Mouse (Mus musculus): Measurements from ENCODE around the gene Arntl2.
"Not testable (repeated sequence)": the region's sequence is repeated elsewhere in the genome, so short reads cannot be mapped to it uniquely, and the experiment has no call there.

Arntl2 gene

DNA sequence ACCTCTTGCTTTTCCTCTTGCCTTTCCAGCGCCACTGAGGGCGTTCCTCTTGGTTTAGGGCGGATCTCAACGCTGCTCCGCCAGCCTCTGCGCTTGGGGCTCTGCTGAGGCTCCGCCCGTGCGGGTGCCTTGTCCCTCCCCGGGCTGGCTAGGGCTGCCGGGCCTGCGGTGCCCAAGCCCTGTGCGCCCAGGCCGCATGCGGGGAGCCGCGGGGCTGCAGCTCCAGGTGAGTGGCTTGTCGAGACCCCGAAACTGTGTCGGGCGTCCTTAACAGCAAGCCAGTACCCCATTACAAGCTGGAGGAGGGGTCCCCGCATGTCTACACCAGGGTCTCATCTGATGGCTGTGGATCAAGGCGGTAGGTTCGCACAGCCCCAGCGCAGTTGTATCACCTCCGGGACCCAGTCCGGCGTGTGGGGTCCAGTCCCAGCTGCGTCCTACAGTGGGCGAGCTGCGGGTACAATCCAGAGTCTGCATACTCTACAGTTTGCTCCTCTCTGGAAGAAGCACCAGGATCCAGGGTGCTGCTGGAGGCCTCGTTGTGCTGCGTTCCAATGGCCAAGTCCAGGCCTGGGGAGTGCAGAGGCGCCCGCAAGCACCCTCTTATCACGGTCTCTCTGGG, at the start of gene Arntl2:
Gene Arntl2, plus strand, starts transcription at position 132 of the 622 bp plus-strand sequence.
- DNase-seq = peak; percentile 73

DNA sequence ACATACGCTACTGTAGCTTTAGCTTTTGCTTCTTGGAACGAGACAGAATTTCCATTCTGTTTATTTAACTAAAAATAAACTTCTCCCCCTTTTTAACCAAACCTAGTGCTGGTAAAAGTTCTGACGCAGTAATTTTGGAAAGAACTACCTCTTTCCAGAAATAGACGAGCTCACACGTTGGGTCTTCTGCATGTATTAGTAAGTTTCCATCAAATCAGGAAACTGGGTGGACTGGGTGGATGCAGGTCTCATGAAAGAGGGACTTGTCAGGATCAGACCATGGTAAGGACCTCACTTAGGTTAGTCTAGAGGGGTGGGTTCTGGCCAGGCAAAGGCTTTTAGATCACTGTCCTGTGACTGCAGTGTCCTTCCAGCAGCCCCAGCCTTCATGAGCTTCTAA, 49.3 kb upstream of the Arntl2 start:
- no peak for DNase-seq

DNA sequence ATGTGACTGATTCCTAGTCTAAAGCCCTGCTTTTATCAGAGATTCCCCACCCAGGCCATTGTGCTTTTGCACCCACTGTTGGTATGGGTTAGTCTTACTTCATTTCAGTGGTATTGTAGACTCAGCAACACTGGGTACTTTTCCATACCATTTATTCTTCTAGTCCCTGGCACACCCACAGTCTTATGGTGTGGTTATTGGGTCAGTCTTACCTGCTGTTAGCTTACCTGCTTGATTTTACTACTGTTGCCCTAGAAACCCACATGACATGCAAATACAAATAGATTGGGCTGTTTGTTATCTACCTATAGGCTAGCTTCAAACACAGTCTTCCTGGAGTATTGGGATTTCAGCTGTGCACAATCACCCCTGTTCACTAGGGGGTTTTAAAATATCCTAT, 48.8 kb upstream of the Arntl2 start:
- DNase-seq = no peak

DNA sequence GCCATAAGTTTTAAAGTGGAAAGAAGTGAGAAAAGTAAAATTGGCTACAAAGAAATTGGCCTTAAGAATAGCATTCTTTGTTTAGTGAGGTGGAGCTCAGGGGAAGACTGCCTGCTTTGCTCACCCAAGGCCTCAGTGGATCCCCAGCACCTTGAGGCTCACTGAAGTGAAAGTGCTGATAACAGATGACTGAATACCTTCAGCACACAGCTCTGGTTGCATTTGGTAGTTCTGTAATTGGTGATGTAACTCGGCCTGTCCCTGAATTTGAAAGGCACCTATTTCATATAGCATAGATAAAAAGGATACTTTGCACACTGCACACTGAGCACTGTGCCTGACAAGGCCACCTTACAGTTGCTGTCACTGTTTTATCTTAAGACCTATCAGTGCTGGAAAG, 47.6 kb upstream of the Arntl2 start:
- no peak for DNase-seq

DNA sequence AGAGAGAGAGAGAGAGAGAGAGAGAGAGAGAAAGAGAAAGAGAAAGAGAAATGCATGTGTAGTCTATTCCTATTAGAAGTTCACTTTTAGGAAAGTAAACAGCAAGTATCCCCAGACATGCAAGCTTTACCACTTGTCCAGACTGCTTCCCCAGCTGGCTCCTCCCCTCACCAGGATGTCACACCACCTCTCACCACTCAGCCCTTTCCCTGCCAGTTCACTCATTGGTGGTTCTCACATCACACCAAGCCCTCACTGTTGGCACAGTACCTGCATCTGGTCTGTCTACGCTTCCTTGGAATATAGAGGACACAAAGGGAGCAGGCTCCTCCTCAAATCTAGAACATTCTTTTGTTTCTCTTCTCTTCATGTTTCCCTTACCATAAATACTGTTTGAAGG, 44.2 kb upstream of the Arntl2 start:
- peak; percentile 15 for DNase-seq

DNA sequence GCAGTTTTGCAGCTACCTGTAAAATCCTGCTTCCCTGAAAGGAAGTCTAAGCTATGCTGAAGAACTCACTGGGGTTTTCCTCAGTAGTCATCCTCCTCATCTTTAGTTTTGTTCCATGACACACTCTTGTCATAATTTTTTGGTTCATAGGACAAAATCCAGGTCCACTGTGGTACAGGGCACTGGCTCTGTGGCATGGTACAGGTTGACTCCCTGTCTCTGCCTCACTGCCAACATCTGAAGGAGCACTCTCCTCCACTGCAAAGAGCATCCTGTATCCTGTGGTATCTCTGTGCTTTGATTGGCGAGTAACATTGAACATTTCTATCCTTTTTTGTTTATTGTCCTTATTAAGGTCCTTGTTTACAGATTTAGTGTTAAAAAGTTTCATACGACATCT, 43.7 kb upstream of the Arntl2 start:
- no peak for DNase-seq

DNA sequence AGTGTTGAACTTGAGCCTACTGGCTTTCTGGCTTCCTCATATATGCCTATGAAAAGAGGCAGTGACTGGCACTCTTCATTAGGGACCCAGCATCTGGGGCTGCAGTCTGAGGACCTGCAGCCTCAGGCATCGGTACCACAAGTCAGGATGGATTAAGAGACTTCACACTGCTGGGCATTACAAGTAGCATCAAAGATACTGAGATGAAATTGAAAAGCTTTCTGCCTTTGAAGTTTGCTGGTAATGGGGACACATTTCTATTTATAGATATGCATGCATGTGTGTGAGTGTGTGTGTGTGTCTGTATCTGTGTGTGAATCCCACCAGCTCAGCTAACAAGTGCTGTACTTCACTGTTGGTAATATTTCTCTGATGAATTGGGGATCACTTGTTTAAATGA, 43.2 kb upstream of the Arntl2 start:
- no peak for DNase-seq

DNA sequence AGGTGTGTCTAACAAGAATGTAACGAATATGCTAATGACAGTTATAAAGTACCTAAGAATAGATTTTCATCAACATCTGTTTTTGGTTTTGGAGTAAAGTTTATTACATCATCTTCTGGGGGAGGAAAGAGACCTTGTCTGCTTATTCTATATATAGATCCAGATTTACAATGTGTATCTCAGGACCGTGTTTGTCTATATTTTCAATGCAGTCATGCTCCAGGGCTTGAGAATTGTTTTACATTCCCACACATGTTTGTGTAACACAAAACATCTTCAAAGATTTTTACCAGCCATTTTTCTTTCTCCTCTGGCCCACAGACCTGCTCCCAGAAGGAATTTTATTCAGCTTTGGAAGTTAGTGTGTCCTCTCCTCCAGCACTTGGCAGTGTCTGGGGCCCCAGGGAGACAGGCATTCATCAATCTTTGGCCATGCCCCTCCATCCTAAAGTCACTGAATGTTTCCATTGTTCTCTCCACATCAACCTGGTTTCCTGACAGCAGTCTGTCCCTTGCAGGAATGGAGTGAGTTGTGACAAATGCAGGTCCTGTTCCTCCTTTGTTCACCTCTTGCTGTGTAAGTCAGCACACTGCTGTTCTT, 42.2 kb upstream of the Arntl2 start:
- no peak for DNase-seq

DNA sequence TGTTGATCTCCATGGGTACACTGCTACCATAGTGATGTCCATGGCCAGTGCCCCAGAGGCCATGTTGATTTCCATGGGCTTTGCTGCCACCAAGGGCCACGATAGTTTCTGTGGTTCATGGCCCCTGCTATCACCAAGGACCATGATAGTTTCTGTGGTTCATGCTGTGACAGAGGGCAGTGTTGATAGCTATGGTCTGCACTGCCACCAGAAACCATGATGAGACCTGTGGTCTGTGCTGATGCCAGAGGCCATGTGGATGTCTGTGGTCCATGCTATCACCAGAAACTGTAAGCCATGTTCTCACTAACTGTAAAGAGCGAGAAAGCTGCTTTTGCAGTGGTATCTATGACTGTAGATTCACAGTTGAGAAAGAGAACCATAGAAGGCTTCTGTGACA, 40.7 kb upstream of the Arntl2 start:
- DNase-seq = no peak

DNA sequence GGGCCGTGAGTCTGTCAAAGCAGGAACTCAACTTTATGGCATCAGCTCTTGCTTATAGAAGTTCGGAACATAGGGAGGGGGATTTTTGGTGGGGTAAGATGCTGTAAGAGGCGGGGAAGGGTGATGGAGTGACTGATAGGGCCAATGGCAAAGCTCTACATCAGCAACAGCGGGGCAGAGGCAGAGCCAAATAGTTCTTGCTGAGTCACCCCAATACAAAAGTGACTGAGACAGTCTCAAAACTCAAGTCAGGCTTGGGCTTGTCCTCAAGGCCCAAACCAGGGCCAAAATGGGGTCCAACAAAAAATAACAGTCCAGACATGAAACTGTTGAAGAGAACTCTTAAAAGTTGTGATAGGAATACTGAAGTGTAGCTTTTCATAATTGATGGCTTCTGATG, 40.2 kb upstream of the Arntl2 start:
- DNase-seq = no peak

GRCm38 (mm10) chr6:146759027-146759426, 36.8 kb upstream of the Arntl2 start:
- no peak for DNase-seq

DNA sequence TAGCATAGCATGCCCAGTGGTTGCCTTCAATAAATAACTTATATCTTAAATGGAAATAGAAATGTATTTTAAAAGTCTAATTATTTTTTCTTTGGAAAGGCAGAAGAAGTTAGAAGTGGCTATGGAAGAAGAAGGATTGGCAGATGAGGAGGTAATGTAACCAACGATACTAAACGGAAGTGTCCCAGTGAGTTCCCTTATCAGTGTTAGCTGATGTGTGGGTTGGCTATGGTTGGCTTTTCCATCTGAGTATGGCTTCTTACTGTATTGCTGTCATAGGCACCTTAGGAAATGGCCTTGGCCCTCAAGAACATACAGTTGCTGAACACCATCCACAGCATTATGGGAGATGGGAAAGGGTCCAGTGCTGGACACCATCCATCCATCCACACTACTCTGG, 35.8 kb upstream of the Arntl2 start:
- no peak for DNase-seq

DNA sequence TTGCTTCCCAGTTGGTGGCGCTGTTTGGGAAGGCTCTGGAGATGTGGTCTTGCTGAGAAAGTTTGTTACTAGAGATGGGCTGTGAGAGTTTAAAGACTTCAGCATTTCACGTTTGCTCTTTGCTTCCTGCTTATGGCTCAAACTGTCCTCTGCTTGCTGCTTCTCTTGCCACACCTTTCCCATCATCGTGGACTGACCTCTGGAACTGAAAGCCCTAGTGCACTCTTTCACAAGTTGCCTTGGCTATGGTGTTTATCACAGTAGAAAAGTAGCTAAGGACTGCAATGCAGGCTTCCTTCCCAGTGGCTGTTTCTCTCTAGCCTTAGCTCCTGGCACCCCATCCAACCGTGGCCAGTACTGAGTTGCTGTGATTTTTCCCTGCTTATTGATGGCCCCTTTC, 35.1 kb upstream of the Arntl2 start:
- DNase-seq = no peak

GRCm38 (mm10) chr6:146762264-146762898, 33.5 kb upstream of the Arntl2 start:
- DNase-seq = no peak

DNA sequence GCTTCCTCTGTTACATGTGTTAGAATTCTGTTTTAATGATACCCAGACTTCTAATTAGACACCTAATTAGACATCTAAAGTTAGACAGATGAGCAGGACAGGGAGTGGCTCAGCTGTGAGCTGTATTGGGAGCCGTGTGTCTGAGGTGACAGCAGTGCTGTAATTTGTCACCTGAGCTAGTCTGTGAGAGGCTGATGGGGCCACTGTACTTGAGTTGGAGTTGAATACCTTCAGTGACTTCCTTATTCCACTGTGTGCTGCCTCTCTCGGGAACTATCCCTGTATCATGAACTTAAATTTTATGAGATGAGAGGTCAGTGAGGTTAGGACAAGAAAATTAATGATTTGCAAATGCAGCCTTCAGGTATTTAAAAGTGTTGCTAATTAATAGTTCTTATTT, 31.3 kb upstream of the Arntl2 start:
- no peak for DNase-seq

DNA sequence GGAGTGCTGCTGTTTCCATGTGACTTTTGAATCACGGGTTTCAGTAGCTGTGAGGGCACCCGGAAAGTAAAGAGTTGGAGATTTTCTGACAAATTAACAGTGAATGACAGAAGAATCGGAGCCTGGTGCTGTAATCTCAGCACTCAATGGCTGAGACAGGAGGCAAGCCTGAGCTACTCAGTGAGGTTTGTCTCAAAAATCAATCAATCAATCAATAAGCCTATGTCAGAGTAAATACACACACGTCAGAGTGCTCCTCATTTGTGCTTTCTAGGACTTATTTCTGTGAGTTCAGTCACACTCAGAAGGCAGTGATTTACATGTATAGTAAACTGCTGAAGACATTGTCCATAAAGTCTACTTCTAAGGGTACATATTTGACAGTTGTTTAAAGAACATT, 30.6 kb upstream of the Arntl2 start:
- no peak for DNase-seq

- no peak for DNase-seq
Observed at GRCm38 (mm10) chr6:146768813-146769404, 26.9 kb upstream of the Arntl2 start.

- DNase-seq = no peak
Observed at GRCm38 (mm10) chr6:146770005-146770745, 25.7 kb upstream of the Arntl2 start.

DNA sequence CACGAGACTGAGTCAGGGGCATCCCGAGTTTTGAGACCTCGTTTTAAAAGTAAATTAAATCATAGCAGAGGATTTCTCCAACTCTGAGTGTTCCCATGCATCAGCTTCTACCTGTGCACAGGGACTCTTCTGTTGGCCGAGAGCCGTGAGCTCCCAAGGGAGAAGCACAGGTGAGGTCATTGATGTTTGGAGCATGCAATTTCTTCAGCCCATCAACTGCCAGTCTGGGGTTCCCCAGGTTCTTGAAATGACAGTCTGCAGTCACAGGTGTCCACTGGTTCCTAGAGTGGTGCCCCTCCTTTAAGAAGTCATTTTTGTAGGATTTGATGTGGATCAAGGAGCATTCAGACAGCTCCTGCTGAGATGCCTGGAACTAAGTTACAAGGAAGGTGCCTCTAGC, 25.0 kb upstream of the Arntl2 start:
- DNase-seq = no peak

- DNase-seq = not testable (repeated sequence)
Observed at GRCm38 (mm10) chr6:146775864-146776263, 20.0 kb upstream of the Arntl2 start.

DNA sequence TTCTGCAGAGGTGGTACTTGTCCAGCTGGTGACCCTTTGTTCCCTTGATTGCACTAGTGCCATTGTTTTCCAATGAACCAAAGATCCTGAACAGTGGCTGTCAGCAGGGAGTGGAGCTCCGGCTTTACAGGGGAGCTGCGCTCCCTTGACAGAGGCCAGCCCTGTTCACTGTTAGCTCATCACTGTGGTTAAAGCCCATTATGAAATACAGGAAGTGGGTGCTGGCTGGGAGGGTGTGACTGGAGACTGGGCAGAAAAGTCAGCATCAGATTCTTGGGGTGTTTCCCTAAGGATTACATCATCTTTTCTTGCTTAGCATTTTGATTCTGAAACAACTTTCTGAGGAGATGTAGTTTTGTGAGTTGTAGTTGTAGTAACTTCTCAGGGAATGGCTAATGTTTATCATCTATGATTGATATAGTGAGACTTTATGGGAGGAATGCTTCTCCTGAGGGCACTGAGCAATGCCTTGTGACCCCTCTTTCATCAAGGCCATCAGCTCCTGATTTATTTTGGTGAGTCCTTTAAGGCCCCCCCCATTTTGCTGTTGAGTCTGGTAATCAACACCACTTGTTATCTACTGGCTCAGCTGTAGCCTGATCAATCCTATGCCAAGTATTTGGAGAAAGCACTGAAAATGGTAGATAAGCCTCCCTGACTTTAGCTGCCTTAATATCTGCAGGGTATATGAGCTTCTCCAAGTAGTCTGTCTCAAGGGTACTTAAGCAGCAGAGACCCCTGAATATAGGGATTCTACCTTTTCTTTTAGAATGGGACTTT, 19.1 kb upstream of the Arntl2 start:
- peak; percentile 19 for DNase-seq

DNA sequence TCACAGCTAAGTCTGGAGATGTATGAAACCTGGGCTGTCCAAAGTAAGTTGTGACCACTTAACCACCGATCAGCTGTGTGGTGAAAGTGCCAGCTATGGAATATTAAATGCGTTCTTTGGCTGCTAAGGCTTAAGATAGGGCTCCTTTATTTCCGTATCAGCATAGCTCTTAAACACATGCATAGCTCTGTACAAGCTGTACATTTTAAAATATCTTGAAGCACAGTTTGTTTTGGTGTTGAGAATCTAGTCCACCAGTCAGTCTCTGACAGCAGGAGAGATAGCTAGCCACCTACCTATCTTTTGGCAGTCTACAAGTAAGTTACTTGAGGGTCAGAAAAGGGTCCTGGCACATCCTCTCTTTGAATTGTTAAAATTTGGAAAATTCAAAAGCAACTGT, 17.8 kb upstream of the Arntl2 start:
- no peak for DNase-seq

DNA sequence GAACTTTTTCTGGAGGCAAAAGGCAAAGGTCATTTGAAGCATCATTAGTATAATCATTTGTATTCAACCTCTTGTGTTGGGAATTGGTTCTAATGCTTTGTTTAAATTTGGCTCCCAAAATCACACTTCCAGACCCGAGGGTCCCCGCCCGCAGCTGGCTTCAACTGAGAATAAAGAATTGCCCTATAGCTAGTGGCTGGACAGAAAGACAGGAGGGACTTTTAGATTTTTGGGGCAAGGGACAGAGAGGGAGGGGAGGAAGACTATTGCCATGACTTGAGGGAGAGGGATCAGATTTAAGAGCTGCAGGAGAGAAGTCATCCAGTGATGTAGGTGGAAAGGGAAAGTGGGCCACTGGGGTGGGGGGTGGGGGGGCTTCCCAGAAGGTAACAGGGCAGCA, 14.3 kb upstream of the Arntl2 start:
- no peak for DNase-seq

Measured in layer of hippocampus, adult 9-11 months (tissue).